Mouse (Mus musculus): Measurements from ENCODE around the gene Lgals8. TPM values are rescaled to one million over a fixed set of nuclear protein-coding genes. Genes with fewer than 3 reads are reported as not detected.

Lgals8 gene
- total RNA-seq, 2 experiments from 2014 or later: 29.6 to 32.6 TPM

- no peak for DNase-seq (ENCODE audit: low spot score in 2 of 2)
Observed at GRCm38 (mm10) chr13:12461730-12462119, 3.0 kb downstream of the Lgals8 start.

- DNase-seq (ENCODE audit: low spot score in 2 of 2): peak; percentile 88 to 92
Observed at GRCm38 (mm10) chr13:12460881-12461729, 3.6 kb downstream of the Lgals8 start.

GRCm38 (mm10) chr13:12460443-12460842, 4.3 kb downstream of the Lgals8 start:
- DNase-seq (ENCODE audit: low spot score in 2 of 2): peak; percentile 54 to 69

- no peak for DNase-seq (ENCODE audit: low spot score in 2 of 2)
Observed at GRCm38 (mm10) chr13:12456711-12457110, 8.0 kb downstream of the Lgals8 start.

GRCm38 (mm10) chr13:12454686-12455390, 9.9 kb downstream of the Lgals8 start:
- DNase-seq (ENCODE audit: low spot score in 2 of 2): no peak

GRCm38 (mm10) chr13:12453150-12453549, 11.6 kb downstream of the Lgals8 start:
- DNase-seq (ENCODE audit: low spot score in 2 of 2): no peak

- DNase-seq (ENCODE audit: low spot score in 2 of 2): peak; percentile 36 to 50
Observed at GRCm38 (mm10) chr13:12442008-12442587, 22.6 kb downstream of the Lgals8 start.

GRCm38 (mm10) chr13:12440813-12441212, 23.9 kb downstream of the Lgals8 start:
- DNase-seq (ENCODE audit: low spot score in 2 of 2): no peak

- DNase-seq (ENCODE audit: low spot score in 2 of 2): no peak
Observed at GRCm38 (mm10) chr13:12439586-12439985, 25.2 kb downstream of the Lgals8 start.

- no peak for DNase-seq (ENCODE audit: low spot score in 2 of 2)
Observed at GRCm38 (mm10) chr13:12433843-12434242, 30.9 kb downstream of the Lgals8 start.

GRCm38 (mm10) chr13:12428556-12428955, 36.2 kb downstream of the Lgals8 start:
- no peak for DNase-seq (ENCODE audit: low spot score in 2 of 2)

GRCm38 (mm10) chr13:12420596-12420995, 44.1 kb downstream of the Lgals8 start:
- DNase-seq (ENCODE audit: low spot score in 2 of 2): no peak

GRCm38 (mm10) chr13:12412016-12412415, 52.7 kb downstream of the Lgals8 start:
- DNase-seq (ENCODE audit: low spot score in 2 of 2): no peak

GRCm38 (mm10) chr13:12408343-12409066, 56.2 kb downstream of the Lgals8 start:
- DNase-seq (ENCODE audit: low spot score in 2 of 2): no peak

- peak in 1 of 2 experiments; percentile 4 for DNase-seq (ENCODE audit: low spot score in 2 of 2)
Observed at GRCm38 (mm10) chr13:12395571-12395970, 69.2 kb downstream of the Lgals8 start.

GRCm38 (mm10) chr13:12394609-12395505, 69.9 kb downstream of the Lgals8 start, which contains the start of gene Heatr1:
TSS of gene Heatr1 (plus strand) at chr13:12395027.
- peak; percentile 92 to 94 for DNase-seq (ENCODE audit: low spot score in 2 of 2)
